Mouse (Mus musculus): ENCODE measurements around the gene Xrcc4. TPM values are rescaled to one million over a fixed set of nuclear protein-coding genes. Genes with fewer than 3 reads are reported as not detected.

Xrcc4 gene
- polyA plus RNA-seq, 1 experiment, result 0.27 TPM

- Histone ChIP-seq H3K27ac (ENCODE audit: insufficient read depth, low read depth, low read length) (no peak overlapping the region), H3K36me3 (ENCODE audit: control insufficient read depth, insufficient read depth, low read length) (no peaks in the 10 kb centered on the region), H3K4me1 (ENCODE audit: control insufficient read depth, insufficient read depth, insufficient read length, low read length) (no peaks in the 10 kb centered on the region), H3K4me3 (ENCODE audit: low read depth, low read length) (no peak overlapping the region), H3K27me3 (ENCODE audit: control insufficient read depth, insufficient read depth, low read length) (no peaks in the 10 kb centered on the region)
- WGBS, result 81% methylated on average over 1 of the region's 1 CpGs
- TF ChIP-seq POLR2A (IDR thresholded peaks at IDR 0.05; ENCODE audit: low read depth, low read length), result no peak
- TF ChIP-seq CTCF (IDR thresholded peaks at IDR 0.05; ENCODE audit: extremely low read depth, insufficient read length, insufficient replicate concordance, low read depth, low read length), result no peak
Measured at GRCm38 (mm10) chr13:90061877-90062276, 27.5 kb downstream of the Xrcc4 start.

GRCm38 (mm10) chr13:90052408-90052807 lies 37.0 kb downstream of the Xrcc4 start:
- H3K4me1 ChIP-seq (ENCODE audit: control insufficient read depth, insufficient read depth, insufficient read length, low read length), result no peaks in the 10 kb centered on the region
- WGBS, result 86% methylated on average over 3 of the region's 3 CpGs
- TF ChIP-seq POLR2A (IDR thresholded peaks at IDR 0.05; ENCODE audit: low read depth, low read length) (no peak), CTCF (IDR thresholded peaks at IDR 0.05; ENCODE audit: extremely low read depth, insufficient read length, insufficient replicate concordance, low read depth, low read length) (no peak)
- no peaks in the 10 kb centered on the region for H3K27me3 ChIP-seq (ENCODE audit: control insufficient read depth, insufficient read depth, low read length)
- no peak overlapping the region for H3K27ac ChIP-seq (ENCODE audit: insufficient read depth, low read depth, low read length)
- no peaks in the 10 kb centered on the region for H3K36me3 ChIP-seq (ENCODE audit: control insufficient read depth, insufficient read depth, low read length)
- no peak overlapping the region for H3K4me3 ChIP-seq (ENCODE audit: low read depth, low read length)

- H3K4me3 ChIP-seq (ENCODE audit: low read depth, low read length), result no peak overlapping the region
- TF ChIP-seq CTCF (IDR thresholded peaks at IDR 0.05; ENCODE audit: extremely low read depth, insufficient read length, insufficient replicate concordance, low read depth, low read length), result no peak
- TF ChIP-seq POLR2A (IDR thresholded peaks at IDR 0.05; ENCODE audit: low read depth, low read length), result no peak
- no peaks in the 10 kb centered on the region for H3K27me3 ChIP-seq (ENCODE audit: control insufficient read depth, insufficient read depth, low read length)
- H3K27ac ChIP-seq (ENCODE audit: insufficient read depth, low read depth, low read length), result no peak overlapping the region
- no peaks in the 10 kb centered on the region for H3K36me3 ChIP-seq (ENCODE audit: control insufficient read depth, insufficient read depth, low read length)
- H3K4me1 ChIP-seq (ENCODE audit: control insufficient read depth, insufficient read depth, insufficient read length, low read length), result no peaks in the 10 kb centered on the region
- 85% methylated on average over 6 of the region's 6 CpGs for WGBS
Measured at GRCm38 (mm10) chr13:90051735-90052134, 37.7 kb downstream of the Xrcc4 start.

- no peak overlapping the region for H3K4me3 ChIP-seq (ENCODE audit: low read depth, low read length)
- no peaks in the 10 kb centered on the region for H3K36me3 ChIP-seq (ENCODE audit: control insufficient read depth, insufficient read depth, low read length)
- 62% methylated on average over 2 of the region's 2 CpGs for WGBS
- no peak for TF ChIP-seq POLR2A (IDR thresholded peaks at IDR 0.05; ENCODE audit: low read depth, low read length)
- no peak for TF ChIP-seq CTCF (IDR thresholded peaks at IDR 0.05; ENCODE audit: extremely low read depth, insufficient read length, insufficient replicate concordance, low read depth, low read length)
- H3K4me1 ChIP-seq (ENCODE audit: control insufficient read depth, insufficient read depth, insufficient read length, low read length), result no peaks in the 10 kb centered on the region
- no peaks in the 10 kb centered on the region for H3K27me3 ChIP-seq (ENCODE audit: control insufficient read depth, insufficient read depth, low read length)
- H3K27ac ChIP-seq (ENCODE audit: insufficient read depth, low read depth, low read length), result no peak overlapping the region
Measured at GRCm38 (mm10) chr13:90039613-90040012, 49.8 kb downstream of the Xrcc4 start.

GRCm38 (mm10) chr13:90032977-90033376 lies 56.4 kb downstream of the Xrcc4 start:
- Histone ChIP-seq H3K36me3 (ENCODE audit: control insufficient read depth, insufficient read depth, low read length) (no peaks in the 10 kb centered on the region), H3K27ac (ENCODE audit: insufficient read depth, low read depth, low read length) (no peak overlapping the region), H3K4me3 (ENCODE audit: low read depth, low read length) (no peak overlapping the region), H3K27me3 (ENCODE audit: control insufficient read depth, insufficient read depth, low read length) (no peaks in the 10 kb centered on the region), H3K4me1 (ENCODE audit: control insufficient read depth, insufficient read depth, insufficient read length, low read length) (no peaks in the 10 kb centered on the region)
- 81% methylated on average over 4 of the region's 4 CpGs for WGBS
- TF ChIP-seq POLR2A (IDR thresholded peaks at IDR 0.05; ENCODE audit: low read depth, low read length) (no peak), CTCF (IDR thresholded peaks at IDR 0.05; ENCODE audit: extremely low read depth, insufficient read length, insufficient replicate concordance, low read depth, low read length) (no peak)

- 72% methylated on average over 2 of the region's 2 CpGs for WGBS
Measured at GRCm38 (mm10) chr13:90032523-90032922, 56.9 kb downstream of the Xrcc4 start.

GRCm38 (mm10) chr13:90030911-90031310 lies 58.5 kb downstream of the Xrcc4 start:
- no peak overlapping the region for H3K27ac ChIP-seq (ENCODE audit: insufficient read depth, low read depth, low read length)
- 87% methylated on average over 3 of the region's 3 CpGs for WGBS

More at GRCm38 (mm10) chr13:90032523-90032922, 56.9 kb downstream of the Xrcc4 start:
- no peaks in the 10 kb centered on the region for H3K27me3 ChIP-seq (ENCODE audit: control insufficient read depth, insufficient read depth, low read length)
- no peaks in the 10 kb centered on the region for H3K4me1 ChIP-seq (ENCODE audit: control insufficient read depth, insufficient read depth, insufficient read length, low read length)
- no peak overlapping the region for H3K27ac ChIP-seq (ENCODE audit: insufficient read depth, low read depth, low read length)
- no peaks in the 10 kb centered on the region for H3K36me3 ChIP-seq (ENCODE audit: control insufficient read depth, insufficient read depth, low read length)
- TF ChIP-seq POLR2A (IDR thresholded peaks at IDR 0.05; ENCODE audit: low read depth, low read length), result no peak
- TF ChIP-seq CTCF (IDR thresholded peaks at IDR 0.05; ENCODE audit: extremely low read depth, insufficient read length, insufficient replicate concordance, low read depth, low read length), result no peak
- H3K4me3 ChIP-seq (ENCODE audit: low read depth, low read length), result no peak overlapping the region

More at GRCm38 (mm10) chr13:90030911-90031310, 58.5 kb downstream of the Xrcc4 start:
- no peaks in the 10 kb centered on the region for H3K4me1 ChIP-seq (ENCODE audit: control insufficient read depth, insufficient read depth, insufficient read length, low read length)
- no peak overlapping the region for H3K4me3 ChIP-seq (ENCODE audit: low read depth, low read length)
- no peaks in the 10 kb centered on the region for H3K36me3 ChIP-seq (ENCODE audit: control insufficient read depth, insufficient read depth, low read length)
- TF ChIP-seq CTCF (IDR thresholded peaks at IDR 0.05; ENCODE audit: extremely low read depth, insufficient read length, insufficient replicate concordance, low read depth, low read length) (no peak), POLR2A (IDR thresholded peaks at IDR 0.05; ENCODE audit: low read depth, low read length) (no peak)
- H3K27me3 ChIP-seq (ENCODE audit: control insufficient read depth, insufficient read depth, low read length), result no peaks in the 10 kb centered on the region

Measured in small intestine, adult 2 months (tissue).